Mouse (Mus musculus): ENCODE measurements around the gene Stab1. TPM values are rescaled to one million over a fixed set of nuclear protein-coding genes. Genes with fewer than 3 reads are reported as not detected.
A peak's percentile ranks its signal among the peaks of the same experiment; 100 is the strongest.

Gene Stab1
- polyA plus RNA-seq, 1 experiment = 25.2 TPM

DNA sequence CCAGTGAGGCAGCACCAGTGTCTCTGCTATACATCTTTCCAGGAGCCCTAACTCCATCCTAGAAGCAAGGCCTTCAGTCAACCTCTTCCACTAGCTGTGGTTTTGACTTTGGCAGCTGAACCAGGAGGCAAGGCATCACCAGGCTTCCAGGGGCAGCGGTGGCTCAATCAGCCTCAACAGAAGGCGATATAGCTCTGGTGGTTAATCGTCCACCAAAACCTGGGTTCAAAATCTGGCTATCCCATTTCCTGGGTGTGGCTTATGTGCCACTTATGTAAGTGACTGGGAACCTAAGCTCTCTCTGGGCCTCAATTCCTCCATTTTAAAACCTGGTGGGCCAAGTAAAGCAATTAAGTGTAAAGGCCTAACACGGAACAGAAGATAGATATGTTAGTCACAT is 36.4 kb upstream of the Stab1 start:
- Histone ChIP-seq H3K27ac (replicated peaks; ENCODE audit: low read depth, low read length) (peak overlapping the region; percentile 78; the same call in 1 of the 2 replicates), H3K4me1 (ENCODE audit: control insufficient read depth, insufficient read depth, insufficient read length, low read length) (peaks cover 9% of the 10 kb centered on the region; the same call in 1 of the 2 replicates), H3K4me3 (ENCODE audit: insufficient read depth, low read depth, low read length) (peak overlapping the region; percentile 86)

DNA sequence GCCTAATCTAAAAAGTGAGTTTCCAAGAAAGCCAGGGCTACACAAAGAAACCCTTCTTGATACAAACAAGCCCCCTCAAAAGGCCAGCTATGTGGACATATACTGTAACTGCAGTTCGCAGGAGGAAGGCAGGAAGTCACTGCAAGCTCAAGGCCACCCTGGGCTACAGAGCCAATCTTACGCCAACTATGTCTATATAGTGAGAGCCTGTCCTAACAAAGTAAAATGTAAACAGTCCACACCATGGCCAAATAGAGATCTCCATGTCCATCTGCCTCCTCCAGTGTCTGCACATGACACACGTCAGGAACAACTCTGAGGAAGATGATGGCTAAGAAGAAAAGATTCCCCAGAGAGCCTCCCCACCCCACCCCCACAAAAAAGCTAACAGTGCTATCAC is 31.6 kb upstream of the Stab1 start:
- Histone ChIP-seq H3K4me3 (ENCODE audit: insufficient read depth, low read depth, low read length) (no peak overlapping the region), H3K4me1 (ENCODE audit: control insufficient read depth, insufficient read depth, insufficient read length, low read length) (peaks cover 14% of the 10 kb centered on the region), H3K27ac (replicated peaks; ENCODE audit: low read depth, low read length) (no peak overlapping the region)

DNA sequence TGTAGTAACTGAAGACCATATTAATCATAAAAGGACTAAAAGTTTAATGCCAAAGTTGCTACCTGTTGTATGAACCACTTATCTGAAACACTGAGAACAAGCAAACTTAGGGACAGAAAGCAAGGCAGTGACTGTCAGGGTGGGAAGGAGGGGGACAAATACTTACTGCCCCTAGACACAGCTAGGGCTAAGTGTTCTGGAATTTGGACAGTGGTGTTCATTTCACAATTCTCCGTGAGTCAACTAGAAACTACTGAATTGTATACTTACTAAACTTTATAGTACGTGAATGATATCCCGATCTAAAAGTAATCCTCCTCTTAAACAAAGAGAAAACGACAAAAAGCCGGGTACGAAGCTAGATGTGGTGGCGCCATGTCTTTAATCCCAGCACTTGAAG is 31.2 kb upstream of the Stab1 start:
- Histone ChIP-seq H3K4me3 (ENCODE audit: insufficient read depth, low read depth, low read length) (no peak overlapping the region), H3K4me1 (ENCODE audit: control insufficient read depth, insufficient read depth, insufficient read length, low read length) (peaks cover 15% of the 10 kb centered on the region), H3K27ac (replicated peaks; ENCODE audit: low read depth, low read length) (no peak overlapping the region)

DNA sequence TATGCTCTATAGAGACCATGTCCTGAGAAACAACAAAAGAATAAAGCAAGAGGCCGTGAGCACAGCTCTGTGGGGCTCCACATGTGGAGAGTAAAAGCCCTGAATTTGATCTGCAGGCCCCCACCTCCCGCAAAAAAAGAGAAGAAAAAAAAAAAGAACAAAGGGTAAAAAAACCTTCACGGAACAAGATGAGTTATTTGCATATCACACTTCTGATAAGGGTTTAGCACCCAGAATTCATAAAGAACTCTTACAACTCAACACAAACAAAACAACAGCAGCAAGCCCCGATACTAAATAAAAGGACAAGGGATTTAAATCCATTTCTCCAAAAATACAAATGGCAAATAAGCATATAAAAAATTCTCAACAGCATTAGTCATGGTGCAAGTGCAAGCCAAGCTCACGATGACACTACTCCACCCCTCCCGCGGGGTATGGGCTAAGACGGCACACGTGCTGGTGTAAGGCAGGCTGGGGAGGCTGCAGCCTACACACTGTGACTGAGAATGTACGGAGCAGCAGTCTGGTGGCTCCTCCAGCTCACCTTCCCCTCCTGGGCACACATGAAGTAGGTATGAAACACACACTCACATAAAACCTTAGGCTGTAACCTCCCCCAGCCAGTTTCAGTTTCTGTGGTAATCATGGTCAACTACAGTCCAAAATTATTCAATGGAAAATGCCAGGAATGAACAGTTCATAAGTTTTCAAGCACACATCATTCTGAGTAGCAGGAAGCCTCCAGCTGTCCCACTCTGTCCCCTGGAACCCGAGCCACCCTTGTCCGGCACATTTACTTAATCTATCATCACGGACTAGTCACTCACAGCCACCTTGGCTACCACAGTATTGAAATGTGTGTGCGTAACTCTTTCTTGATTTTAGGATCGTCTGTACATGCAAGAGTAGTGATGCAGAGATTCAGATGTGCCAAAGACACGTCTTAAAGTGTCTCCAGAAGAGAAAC is 29.4 kb upstream of the Stab1 start:
- Histone ChIP-seq H3K27ac (replicated peaks; ENCODE audit: low read depth, low read length) (no peak overlapping the region; the same call in 1 of the 2 replicates), H3K4me1 (ENCODE audit: control insufficient read depth, insufficient read depth, insufficient read length, low read length) (peaks cover 15% of the 10 kb centered on the region), H3K4me3 (ENCODE audit: insufficient read depth, low read depth, low read length) (no peak overlapping the region)

DNA sequence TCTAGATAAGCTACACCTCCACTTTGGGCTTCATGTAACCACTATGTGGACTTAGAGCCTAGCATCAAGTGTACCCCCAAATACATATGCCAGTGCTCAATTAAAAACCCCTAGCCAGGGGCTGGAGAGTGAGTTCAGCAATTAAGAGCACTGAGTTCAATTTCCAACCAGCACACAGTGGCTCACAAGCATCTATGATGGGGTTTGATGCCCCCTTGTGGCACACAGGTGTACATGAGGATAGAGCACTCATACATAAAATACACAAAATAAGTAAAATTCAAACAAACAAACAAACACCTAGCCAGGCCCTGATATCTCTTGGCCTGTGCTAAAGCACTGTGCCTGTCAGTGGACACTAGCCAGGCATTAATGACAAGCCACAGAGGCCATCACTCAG is 27.5 kb upstream of the Stab1 start:
- Histone ChIP-seq H3K4me3 (ENCODE audit: insufficient read depth, low read depth, low read length) (no peak overlapping the region), H3K27ac (replicated peaks; ENCODE audit: low read depth, low read length) (no peak overlapping the region), H3K4me1 (ENCODE audit: control insufficient read depth, insufficient read depth, insufficient read length, low read length) (peaks cover 15% of the 10 kb centered on the region)

DNA sequence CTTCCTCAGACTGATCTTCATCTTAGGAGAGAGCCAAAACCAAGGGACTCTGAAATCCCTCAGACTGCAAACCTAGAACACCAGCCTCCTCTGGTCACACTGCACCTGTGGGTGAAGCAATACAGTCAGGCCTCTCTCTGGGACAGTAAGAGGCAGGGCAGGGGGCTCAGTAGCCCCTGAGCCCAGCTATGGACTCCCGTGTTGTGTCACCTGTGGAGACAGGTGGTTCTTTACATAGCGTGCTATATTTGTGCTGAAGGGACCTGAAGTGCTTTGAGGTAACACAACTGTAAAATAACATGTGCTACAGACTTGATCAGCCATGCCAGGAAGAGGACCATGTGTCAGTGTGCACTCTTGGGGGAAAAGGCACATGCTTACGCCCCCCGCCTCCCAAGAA is 27.1 kb upstream of the Stab1 start:
- H3K4me3 ChIP-seq (ENCODE audit: insufficient read depth, low read depth, low read length) = no peak overlapping the region
- peaks cover 15% of the 10 kb centered on the region for H3K4me1 ChIP-seq (ENCODE audit: control insufficient read depth, insufficient read depth, insufficient read length, low read length)
- H3K27ac ChIP-seq (replicated peaks; ENCODE audit: low read depth, low read length) = peak overlapping the region; percentile 76

DNA sequence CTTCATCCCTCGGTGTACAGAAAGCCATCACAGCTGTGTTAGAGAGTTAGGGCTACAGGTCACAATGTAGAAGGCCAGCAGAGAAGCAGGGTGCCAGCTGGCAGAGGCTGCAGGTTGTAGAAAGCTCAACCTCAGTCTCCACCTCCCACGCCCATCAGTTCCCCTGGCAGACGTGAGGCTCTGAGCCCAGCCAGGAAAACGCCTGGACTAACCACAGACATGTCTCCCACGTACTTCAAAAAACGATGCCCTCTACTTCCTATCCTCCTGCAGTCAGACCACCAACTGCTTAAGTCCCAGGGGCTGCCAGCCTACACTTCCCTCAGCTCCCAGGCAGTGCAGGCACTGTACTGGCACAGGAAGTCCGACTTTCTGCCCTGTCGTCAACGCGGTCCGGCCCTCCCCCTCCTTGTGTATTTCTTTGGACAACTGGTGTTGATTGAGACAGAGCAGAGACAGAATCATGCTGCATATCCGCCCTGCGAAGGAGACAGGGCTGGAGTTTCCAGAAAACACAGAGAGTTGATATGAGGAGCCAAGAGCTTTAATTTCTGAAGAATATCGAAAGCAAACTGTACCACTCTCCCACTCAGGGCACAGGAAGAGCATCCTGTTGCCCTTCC is 26.6 kb upstream of the Stab1 start:
- no peak overlapping the region for H3K4me3 ChIP-seq (ENCODE audit: insufficient read depth, low read depth, low read length)
- peaks cover 15% of the 10 kb centered on the region for H3K4me1 ChIP-seq (ENCODE audit: control insufficient read depth, insufficient read depth, insufficient read length, low read length)
- H3K27ac ChIP-seq (replicated peaks; ENCODE audit: low read depth, low read length) = peak overlapping the region; percentile 76

DNA sequence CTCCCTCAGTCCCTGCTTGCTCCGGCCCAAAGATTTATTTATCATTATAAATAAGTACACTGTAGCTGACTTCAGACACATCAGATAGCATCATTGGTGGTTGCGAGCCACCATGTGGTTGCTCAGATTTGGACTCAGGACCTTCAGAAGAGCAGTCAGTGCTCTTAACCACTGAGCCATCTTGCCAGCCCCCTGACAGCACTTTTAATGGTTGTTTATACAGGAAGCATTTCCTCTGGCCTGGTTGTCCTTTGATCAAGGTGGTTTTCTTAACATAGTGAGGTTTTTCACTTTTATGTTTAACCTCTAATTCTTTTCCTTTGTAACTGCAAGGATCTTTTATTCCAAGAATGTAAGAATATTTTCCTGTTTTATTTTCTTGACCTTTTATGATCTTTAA is 26.0 kb upstream of the Stab1 start:
- peaks cover 15% of the 10 kb centered on the region for H3K4me1 ChIP-seq (ENCODE audit: control insufficient read depth, insufficient read depth, insufficient read length, low read length)
- no peak overlapping the region for H3K4me3 ChIP-seq (ENCODE audit: insufficient read depth, low read depth, low read length)
- no peak overlapping the region for H3K27ac ChIP-seq (replicated peaks; ENCODE audit: low read depth, low read length)

DNA sequence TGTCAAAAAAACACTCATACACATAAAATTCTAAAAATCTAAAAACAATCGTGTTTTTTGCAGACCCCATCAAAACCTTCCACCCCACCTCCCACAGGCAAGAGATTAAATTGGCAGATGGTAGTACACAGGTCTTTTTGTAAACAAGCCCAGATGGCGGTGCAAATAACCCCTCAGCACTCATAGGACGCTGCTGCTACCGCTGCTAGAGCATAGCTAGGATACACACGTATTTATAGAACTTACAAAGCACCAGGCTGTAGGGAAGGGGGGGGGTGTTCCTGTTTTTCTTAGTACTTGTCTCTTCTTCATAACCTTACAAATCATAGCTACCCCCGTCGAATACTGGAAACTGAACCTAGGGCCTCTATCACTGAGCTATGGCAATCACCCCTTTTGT is 25.4 kb upstream of the Stab1 start:
- H3K4me3 ChIP-seq (ENCODE audit: insufficient read depth, low read depth, low read length) = no peak overlapping the region
- no peak overlapping the region for H3K27ac ChIP-seq (replicated peaks; ENCODE audit: low read depth, low read length)
- H3K4me1 ChIP-seq (ENCODE audit: control insufficient read depth, insufficient read depth, insufficient read length, low read length) = peaks cover 15% of the 10 kb centered on the region

DNA sequence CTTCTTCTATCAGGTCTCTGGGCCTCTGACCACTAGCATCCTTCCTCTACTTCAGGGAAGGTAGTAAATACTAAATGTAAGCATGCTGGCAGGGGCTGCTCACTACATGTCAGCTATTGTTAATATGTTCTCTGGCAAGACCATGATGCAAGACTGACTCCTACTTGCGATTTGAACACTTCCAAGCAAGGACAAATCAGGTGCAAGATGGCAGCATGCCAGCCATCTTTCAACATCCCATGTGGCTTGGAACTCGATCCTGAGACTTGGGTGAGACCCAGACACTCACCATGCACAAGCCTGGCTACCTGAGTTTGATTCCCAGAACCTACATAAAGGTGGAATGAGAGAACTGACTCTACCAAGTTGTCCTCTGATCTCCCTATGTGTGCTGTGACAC is 23.5 kb upstream of the Stab1 start:
- H3K4me1 ChIP-seq (ENCODE audit: control insufficient read depth, insufficient read depth, insufficient read length, low read length) = peaks cover 9% of the 10 kb centered on the region
- no peak overlapping the region for H3K4me3 ChIP-seq (ENCODE audit: insufficient read depth, low read depth, low read length)
- H3K27ac ChIP-seq (replicated peaks; ENCODE audit: low read depth, low read length) = no peak overlapping the region

DNA sequence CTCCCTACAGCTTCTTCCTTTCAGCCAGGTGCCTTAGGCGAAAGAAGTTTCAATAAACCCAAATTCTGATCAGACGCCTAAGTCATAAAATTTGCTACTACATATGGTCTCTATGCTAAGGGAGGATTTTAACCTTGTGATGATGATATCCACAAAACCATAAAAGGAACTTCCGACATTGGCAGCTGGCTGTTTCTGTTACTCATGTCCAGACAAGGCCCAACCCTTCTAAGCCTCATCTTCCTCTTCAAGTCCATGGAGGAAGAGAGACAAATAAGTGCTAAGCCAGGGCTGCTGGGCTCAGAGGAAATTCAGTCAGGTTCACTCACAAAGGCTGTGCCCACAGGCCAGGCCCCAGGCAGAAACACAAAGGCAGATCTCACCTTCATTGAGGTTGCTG is 20.9 kb upstream of the Stab1 start:
- H3K27ac ChIP-seq (replicated peaks; ENCODE audit: low read depth, low read length) = peak overlapping the region; percentile 81
- no peaks in the 10 kb centered on the region; the same call in 1 of the 2 replicates for H3K4me1 ChIP-seq (ENCODE audit: control insufficient read depth, insufficient read depth, insufficient read length, low read length)
- no peak overlapping the region for H3K4me3 ChIP-seq (ENCODE audit: insufficient read depth, low read depth, low read length)

DNA sequence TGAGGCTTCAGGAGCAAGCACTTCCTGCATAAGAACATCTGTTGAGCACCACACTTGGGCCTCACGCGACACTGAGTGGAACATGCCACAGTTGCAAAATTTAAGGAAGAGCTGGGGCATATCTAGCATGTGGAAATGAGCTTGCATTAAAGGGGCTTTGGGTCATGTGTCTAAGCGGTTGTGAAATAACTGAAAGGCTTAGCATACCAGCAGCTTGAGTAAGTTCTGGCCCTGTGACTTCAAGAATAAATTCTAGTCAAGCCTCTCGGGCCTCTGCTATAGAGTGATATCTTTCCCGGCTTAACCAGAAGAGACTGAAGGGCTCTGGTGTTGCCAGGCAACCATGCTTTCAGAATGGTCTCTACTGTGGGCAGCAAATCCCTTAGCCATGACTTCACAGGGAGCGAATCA is 20.3 kb upstream of the Stab1 start:
- no peaks in the 10 kb centered on the region; the same call in 1 of the 2 replicates for H3K4me1 ChIP-seq (ENCODE audit: control insufficient read depth, insufficient read depth, insufficient read length, low read length)
- peak overlapping the region; percentile 79 for H3K27ac ChIP-seq (replicated peaks; ENCODE audit: low read depth, low read length)
- H3K4me3 ChIP-seq (ENCODE audit: insufficient read depth, low read depth, low read length) = no peak overlapping the region

DNA sequence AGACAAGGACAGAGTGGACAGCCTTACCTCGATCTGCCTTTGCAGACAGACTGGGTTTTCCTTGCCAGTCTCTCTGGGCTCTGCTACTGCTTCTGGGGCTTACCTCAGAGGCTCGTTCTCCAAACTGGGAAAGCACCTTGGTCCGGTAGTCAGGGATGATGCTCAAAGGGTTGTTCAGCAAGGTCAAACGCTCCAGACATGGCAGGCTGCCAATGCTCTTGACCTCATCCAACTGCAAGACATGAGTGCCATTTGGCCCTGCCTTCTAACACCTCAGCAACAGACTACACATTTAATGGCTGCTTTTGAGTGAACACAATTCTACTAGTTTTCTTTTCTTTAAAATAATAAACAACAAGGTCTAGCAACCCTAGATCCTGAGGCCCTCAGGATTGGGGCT is 18.2 kb upstream of the Stab1 start:
- no peak overlapping the region for H3K27ac ChIP-seq (replicated peaks; ENCODE audit: low read depth, low read length)
- H3K4me3 ChIP-seq (ENCODE audit: insufficient read depth, low read depth, low read length) = no peak overlapping the region

DNA sequence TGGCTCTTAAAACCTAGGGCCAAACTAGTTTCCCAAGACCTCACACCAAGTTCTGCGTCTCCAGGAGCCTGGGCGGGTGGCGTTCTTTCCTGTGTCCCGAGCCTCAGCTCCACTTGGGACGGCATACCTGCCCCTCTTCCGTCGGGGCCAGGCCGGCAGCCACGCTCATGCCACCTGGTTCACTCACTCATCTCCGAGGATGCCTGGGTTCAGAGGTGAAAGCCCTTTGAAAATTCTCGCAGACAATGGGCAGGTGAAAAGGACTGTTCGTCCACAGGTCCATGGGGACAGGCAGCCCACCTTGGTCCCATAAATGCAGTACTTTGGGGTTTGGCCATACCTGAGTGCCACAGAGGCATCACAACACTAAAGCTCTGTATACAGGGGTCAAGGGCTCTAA is 15.8 kb upstream of the Stab1 start:
- peak overlapping the region; percentile 75 for H3K27ac ChIP-seq (replicated peaks; ENCODE audit: low read depth, low read length)
- H3K4me1 ChIP-seq (ENCODE audit: control insufficient read depth, insufficient read depth, insufficient read length, low read length) = peaks cover 4% of the 10 kb centered on the region
- H3K4me3 ChIP-seq (ENCODE audit: insufficient read depth, low read depth, low read length) = no peak overlapping the region

More for the DNA sequence above, 18.2 kb upstream of the Stab1 start:
- H3K4me1 ChIP-seq (ENCODE audit: control insufficient read depth, insufficient read depth, insufficient read length, low read length) = peaks cover 4% of the 10 kb centered on the region

DNA sequence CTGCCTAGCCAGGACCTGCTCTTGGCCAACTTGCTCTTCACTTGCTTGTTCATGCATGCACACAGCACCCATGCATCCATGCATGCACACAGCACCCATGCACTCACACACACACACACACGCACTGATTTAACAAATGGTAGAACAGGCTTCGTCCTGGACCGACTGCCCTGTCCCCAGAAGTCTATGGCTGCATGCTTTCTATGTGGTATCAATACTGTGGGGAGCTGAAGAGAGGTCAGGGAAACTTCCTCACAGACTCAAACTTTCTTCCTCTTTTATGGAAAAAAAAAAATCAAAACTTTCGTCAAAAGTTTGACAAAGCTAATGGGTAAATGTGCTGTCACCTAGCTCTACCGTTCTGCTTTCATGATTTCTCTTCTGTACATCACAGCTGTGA is 15.1 kb upstream of the Stab1 start:
- no peak overlapping the region for H3K4me3 ChIP-seq (ENCODE audit: insufficient read depth, low read depth, low read length)
- peaks cover 4% of the 10 kb centered on the region for H3K4me1 ChIP-seq (ENCODE audit: control insufficient read depth, insufficient read depth, insufficient read length, low read length)
- H3K27ac ChIP-seq (replicated peaks; ENCODE audit: low read depth, low read length) = peak overlapping the region; percentile 84
